Mouse (Mus musculus) testis, adult 2 months (tissue): ENCODE data around the gene Itgb5.
A peak's percentile ranks its signal among the peaks of the same experiment; 100 is the strongest.

Source experiments
- CTCF ChIP-seq: fragments of 200-500 bp; IDR thresholded peaks from 2 replicates; pipeline ENCODE4 v1.5.1; 2012; ENCODE audit warnings: low read depth, mild to moderate bottlenecking, inconsistent platforms, low read length, moderate library complexity; ENCODE audit not compliant: control insufficient read depth, insufficient read depth, insufficient replicate concordance
- POLR2A ChIP-seq: fragments of 200-500 bp; IDR thresholded peaks from 2 replicates; pipeline ENCODE4 v1.6.1; 2012; ENCODE audit warnings: low read depth, mild to moderate bottlenecking, inconsistent platforms, low read length, moderate library complexity; ENCODE audit not compliant: control insufficient read depth

DNA sequence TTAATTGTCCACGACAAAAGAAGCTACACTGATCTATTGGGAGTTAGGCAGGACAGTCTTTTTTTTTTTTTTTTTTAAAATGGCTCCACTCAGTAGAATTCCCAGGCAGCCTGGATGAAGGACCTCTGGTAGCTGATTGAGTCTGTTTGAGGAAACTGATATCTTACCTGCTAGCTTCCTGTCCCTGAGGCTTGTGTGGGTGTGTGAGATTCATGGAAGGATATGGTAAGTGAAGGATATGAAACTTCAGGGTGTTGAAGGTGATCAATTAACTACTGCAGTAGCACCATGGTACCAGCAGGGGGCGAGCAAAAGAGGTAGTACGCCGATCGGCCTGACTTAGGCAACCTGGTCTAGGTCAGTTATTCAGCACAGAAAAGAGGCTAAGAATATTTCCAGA is 166.6 kb downstream of the Itgb5 start:
- TF ChIP-seq CTCF (peak; percentile 91; the same call in 1 of the 2 replicates), POLR2A (no peak)
